Mouse (Mus musculus) G1E (cell line): ENCODE data around the gene Spag17.

Source experiments
- CTCF ChIP-seq: IDR thresholded peaks from 2 replicates; pipeline ENCODE4 v1.5.1; 2012; ENCODE audit warnings: low read depth, low read length, inconsistent platforms, mixed read lengths
- GATA1 ChIP-seq: IDR thresholded peaks from 2 replicates; pipeline ENCODE4 v1.6.1; 2012; ENCODE audit warnings: borderline replicate concordance, low read length, inconsistent platforms, mixed read lengths
- GATA2 ChIP-seq: IDR thresholded peaks from 2 replicates; pipeline ENCODE4 v1.6.1; 2012; ENCODE audit warnings: low read depth, low read length, inconsistent platforms, borderline replicate concordance
- POLR2AphosphoS5 ChIP-seq: IDR thresholded peaks from 2 replicates; pipeline ENCODE4 v1.6.1; 2012; ENCODE audit warnings: low read depth, low read length, inconsistent platforms; ENCODE audit not compliant: insufficient replicate concordance
- TAL1 ChIP-seq: conservative IDR thresholded peaks from 2 replicates; pipeline ENCODE4 v1.6.1; 2012; ENCODE audit warnings: low read depth, low read length, inconsistent platforms, mixed read lengths

GRCm38 (mm10) chr3:99954039-99954602 is 68.9 kb downstream of the Spag17 start:
- TF ChIP-seq CTCF (no peak), TAL1 (no peak), POLR2AphosphoS5 (no peak), GATA1 (no peak), GATA2 (no peak)
